Mouse (Mus musculus) heart, adult 11 months (tissue): ENCODE data around the gene D630045J12Rik.
A peak's percentile ranks its signal among the peaks of the same experiment; 100 is the strongest.

Experiments
- DNase-seq: peaks from one replicate; pipeline ENCODE4 v3.0.0; 2022

The D630045J12Rik gene

GRCm38 (mm10) chr6:38186312-38186950 is 67.4 kb downstream of the D630045J12Rik start:
- no peak for DNase-seq

GRCm38 (mm10) chr6:38184791-38185190 is 69.0 kb downstream of the D630045J12Rik start:
- DNase-seq: no peak

GRCm38 (mm10) chr6:38181756-38182318 is 72.0 kb downstream of the D630045J12Rik start:
- no peak for DNase-seq

- DNase-seq: no peak
These were observed 73.1 kb downstream of the D630045J12Rik start for GRCm38 (mm10) chr6:38180669-38181068.

- DNase-seq: no peak
These were observed 88.4 kb downstream of the D630045J12Rik start for GRCm38 (mm10) chr6:38165385-38165784.

- DNase-seq: no peak
These were observed 89.1 kb downstream of the D630045J12Rik start for GRCm38 (mm10) chr6:38164705-38165104.

GRCm38 (mm10) chr6:38162825-38163504 is 90.8 kb downstream of the D630045J12Rik start:
- no peak for DNase-seq

GRCm38 (mm10) chr6:38160556-38160955 is 93.3 kb downstream of the D630045J12Rik start:
- DNase-seq: no peak

- peak; percentile 96 for DNase-seq
These were observed 93.7 kb downstream of the D630045J12Rik start for GRCm38 (mm10) chr6:38160102-38160501.

- no peak for DNase-seq
These were observed 94.2 kb downstream of the D630045J12Rik start for GRCm38 (mm10) chr6:38159576-38159975.

- DNase-seq: no peak
These were observed 95.9 kb downstream of the D630045J12Rik start for GRCm38 (mm10) chr6:38157925-38158324.

- no peak for DNase-seq
These were observed 97.6 kb downstream of the D630045J12Rik start for GRCm38 (mm10) chr6:38156204-38156603.

GRCm38 (mm10) chr6:38152305-38152704 is 101.5 kb downstream of the D630045J12Rik start:
- DNase-seq: peak; percentile 72

- DNase-seq: peak; percentile 68
These were observed 104.3 kb downstream of the D630045J12Rik start for GRCm38 (mm10) chr6:38149483-38149882.

- peak; percentile 84 for DNase-seq
These were observed 105.2 kb downstream of the D630045J12Rik start for GRCm38 (mm10) chr6:38148626-38149025.

- DNase-seq: peak; percentile 85
These were observed 106.5 kb downstream of the D630045J12Rik start for GRCm38 (mm10) chr6:38147301-38147700.

GRCm38 (mm10) chr6:38145463-38146065 is 108.2 kb downstream of the D630045J12Rik start:
- peak; percentile 97 for DNase-seq

- peak; percentile 98 for DNase-seq
These were observed 109.4 kb downstream of the D630045J12Rik start for GRCm38 (mm10) chr6:38144161-38144998.

- no peak for DNase-seq
These were observed 113.4 kb downstream of the D630045J12Rik start for GRCm38 (mm10) chr6:38140402-38140801.

- DNase-seq: no peak
These were observed 114.7 kb downstream of the D630045J12Rik start for GRCm38 (mm10) chr6:38139086-38139485.

GRCm38 (mm10) chr6:38134806-38135559 is 118.8 kb downstream of the D630045J12Rik start:
- peak; percentile 91 for DNase-seq

GRCm38 (mm10) chr6:38131801-38132231 is 122.0 kb downstream of the D630045J12Rik start:
- DNase-seq: peak; percentile 94
